Mouse (Mus musculus): ENCODE results near the gene Samm50.

DNA sequence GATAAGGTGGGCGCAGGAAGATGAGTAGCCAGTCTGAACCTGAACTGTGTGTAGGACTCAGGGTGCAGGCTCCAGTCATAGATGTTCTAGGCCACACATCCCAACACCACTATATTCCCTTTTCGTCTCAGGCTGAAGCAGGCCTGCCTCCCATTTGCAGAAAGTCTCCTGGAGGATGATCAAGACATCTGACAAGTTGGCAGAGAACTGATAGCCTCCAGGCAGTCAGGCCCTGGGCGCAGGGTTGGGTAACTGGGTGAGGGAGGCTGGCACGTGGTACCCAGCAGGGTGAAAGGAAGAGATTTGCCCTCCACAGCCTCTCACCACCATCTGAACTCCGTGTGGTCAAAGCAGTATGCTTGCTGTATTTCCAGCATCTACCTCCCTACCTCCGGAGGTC is 30.2 kb upstream of the Samm50 start:
- TF ChIP-seq POLR2A (IDR thresholded peaks at IDR 0.05; ENCODE audit: borderline replicate concordance, extremely low read depth, insufficient read depth, insufficient read length, poor library complexity, severe bottlenecking) (no peak), CTCF (IDR thresholded peaks at IDR 0.05; ENCODE audit: borderline replicate concordance, extremely low read depth, insufficient read depth, insufficient read length) (no peak)

All from brain, embryonic 14.5 days (tissue).